Mouse (Mus musculus) midbrain, postnatal 0 days (tissue): Measurements from ENCODE around the gene Wdsub1. TPM values are rescaled to one million over a fixed set of nuclear protein-coding genes. Genes with fewer than 3 reads are reported as not detected.

Experiments used
- ATAC-seq: fragments of 200-750 bp; cut with Nextera tagmentation; 2 replicates; pipeline ENCODE4 v1.8.0; 2017; ENCODE audit warnings: moderate number of reproducible peaks, mild to moderate bottlenecking, moderate TSS enrichment, moderate library complexity; ENCODE audit not compliant: low FRiP score
- DNase-seq: peaks from one replicate; pipeline ENCODE4 v3.0.0-alpha.2; 2015; ENCODE audit warnings: low spot score
- H3K27ac ChIP-seq: fragments of 300-500 bp; sonication (generic); 2 replicates; pipeline ENCODE4 v1.5.1; 2014; ENCODE audit warnings: low read depth, mild to moderate bottlenecking, low read length, mixed read lengths
- H3K27me3 ChIP-seq: fragments of 300-500 bp; sonication (generic); 2 replicates; pipeline ENCODE4 v1.6.1; 2014; ENCODE audit warnings: low read length, control low read depth, mixed read lengths; ENCODE audit not compliant: insufficient read depth
- H3K36me3 ChIP-seq: fragments of 300-500 bp; sonication (generic); 2 replicates; pipeline ENCODE4 v1.6.1; 2014; ENCODE audit warnings: low read length, control low read depth, mixed read lengths; ENCODE audit not compliant: insufficient read depth
- H3K4me1 ChIP-seq: fragments of 300-500 bp; sonication (generic); 2 replicates; pipeline ENCODE4 v1.6.1; 2014; ENCODE audit warnings: mild to moderate bottlenecking, control low read depth, antibody characterized with exemption, low read length, mixed read lengths; ENCODE audit not compliant: insufficient read depth
- H3K4me2 ChIP-seq: fragments of 300-500 bp; sonication (generic); 2 replicates; pipeline ENCODE4 v1.6.1; 2014; ENCODE audit warnings: low read depth, mild to moderate bottlenecking, low read length, mixed read lengths; ENCODE audit not compliant: poor library complexity, severe bottlenecking
- H3K4me3 ChIP-seq: fragments of 300-500 bp; sonication (generic); 2 replicates; pipeline ENCODE4 v1.5.1; 2014; ENCODE audit warnings: low read depth, mild to moderate bottlenecking, low read length, moderate library complexity
- H3K9ac ChIP-seq: fragments of 300-500 bp; sonication (generic); replicated peaks from 2 replicates; pipeline ENCODE4 v1.6.1; 2014; ENCODE audit warnings: mild to moderate bottlenecking, low read length, moderate library complexity, mixed read lengths; ENCODE audit not compliant: poor library complexity, severe bottlenecking
- H3K9me3 ChIP-seq: fragments of 300-500 bp; sonication (generic); 2 replicates; pipeline ENCODE4 v1.6.1; 2016; ENCODE audit warnings: low read length, control low read depth
- CTCF ChIP-seq: IDR thresholded peaks from 2 replicates; pipeline ENCODE4 v1.5.1; 2016; ENCODE audit warnings: antibody characterized with exemption, mild to moderate bottlenecking
- WGBS: fragments of 180-500 bp; shearing (Covaris S2); extraction: QIAGEN DNeasy Blood & Tissue Kit; methylation state at CpG from one replicate; pipeline ENCODE4 v1.1.7; 2014; 5-methylcytosine and 5-hydroxymethylcytosine counted together
- polyA plus RNA-seq: library from polyadenylated mRNA; unstranded; fragments of >200 nt; fragmentation: Nextera tagmentation; extraction: Ambion mirVana; gene quantifications from 2 replicates; pipeline ENCODE4 v1.2.1, GENCODE M21; 2015
- total RNA-seq: library from RNA; depleted of rRNA; stranded (reverse); fragments of >200 nt; gene quantifications from 2 replicates; pipeline ENCODE4 v1.2.3, GENCODE M21; 2014

Wdsub1 gene
- total and polyA plus RNA-seq, 2 experiments from 2014 or later = 23.6 to 67.0 TPM

GRCm38 (mm10) chr2:59877335-59877734 lies 5.1 kb downstream of the Wdsub1 start:
- Histone ChIP-seq H3K27me3 (no peaks in the 10 kb centered on the region), H3K9ac (no peak overlapping the region), H3K4me1 (peaks cover 2% of the 10 kb centered on the region; the same call in 1 of the 2 replicates), H3K9me3 (no peaks in the 10 kb centered on the region), H3K36me3 (0 out of 2 replicates have a peak, but pooled peaks cover 2% of the 10 kb centered on the region), H3K4me3 (no peak overlapping the region), H3K27ac (no peak overlapping the region), H3K4me2 (no peak overlapping the region)
- no peak for TF ChIP-seq CTCF
- no peak for ATAC-seq
- DNase-seq = no peak
- 89% methylated on average over 4 of the region's 4 CpGs for WGBS

- no peaks in the 10 kb centered on the region; the same call in 1 of the 2 replicates for H3K4me1 ChIP-seq
- 88% methylated on average over 15 of the region's 15 CpGs for WGBS
- ATAC-seq = no peak
Observed at GRCm38 (mm10) chr2:59876482-59876881, 5.9 kb downstream of the Wdsub1 start.

GRCm38 (mm10) chr2:59870526-59870925 lies 11.9 kb downstream of the Wdsub1 start:
- ATAC-seq = no peak

More at GRCm38 (mm10) chr2:59876482-59876881, 5.9 kb downstream of the Wdsub1 start:
- H3K4me3 ChIP-seq = no peak overlapping the region
- H3K27ac ChIP-seq = no peak overlapping the region
- no peaks in the 10 kb centered on the region for H3K9me3 ChIP-seq
- H3K9ac ChIP-seq = no peak overlapping the region
- H3K27me3 ChIP-seq = no peaks in the 10 kb centered on the region
- 0 out of 2 replicates have a peak, but pooled peaks cover 2% of the 10 kb centered on the region for H3K36me3 ChIP-seq
- TF ChIP-seq CTCF = no peak
- DNase-seq = no peak
- H3K4me2 ChIP-seq = no peak overlapping the region

GRCm38 (mm10) chr2:59862618-59863017 lies 19.8 kb downstream of the Wdsub1 start:
- H3K9me3 ChIP-seq = no peaks in the 10 kb centered on the region

More at GRCm38 (mm10) chr2:59870526-59870925, 11.9 kb downstream of the Wdsub1 start:
- DNase-seq = no peak
- Histone ChIP-seq H3K4me2 (no peak overlapping the region), H3K4me3 (no peak overlapping the region), H3K27ac (no peak overlapping the region), H3K27me3 (no peaks in the 10 kb centered on the region), H3K4me1 (no peaks in the 10 kb centered on the region), H3K9ac (no peak overlapping the region), H3K9me3 (no peaks in the 10 kb centered on the region), H3K36me3 (0 out of 2 replicates have a peak, but pooled peaks cover 2% of the 10 kb centered on the region)
- TF ChIP-seq CTCF = no peak
- WGBS = 87% methylated on average over 6 of the region's 6 CpGs

GRCm38 (mm10) chr2:59854363-59854762 lies 28.0 kb downstream of the Wdsub1 start:
- ATAC-seq = no peak
- WGBS = 74% methylated on average over 9 of the region's 9 CpGs
- Histone ChIP-seq H3K4me1 (no peaks in the 10 kb centered on the region), H3K36me3 (no peaks in the 10 kb centered on the region), H3K4me3 (no peak overlapping the region), H3K27me3 (no peaks in the 10 kb centered on the region), H3K27ac (no peak overlapping the region), H3K9ac (no peak overlapping the region), H3K9me3 (no peaks in the 10 kb centered on the region), H3K4me2 (no peak overlapping the region)
- TF ChIP-seq CTCF = no peak
- no peak for DNase-seq

More at GRCm38 (mm10) chr2:59862618-59863017, 19.8 kb downstream of the Wdsub1 start:
- ATAC-seq (no peak), DNase-seq (no peak)
- H3K36me3 ChIP-seq = 0 out of 2 replicates have a peak, but pooled peaks cover 4% of the 10 kb centered on the region
- no peak overlapping the region for H3K4me3 ChIP-seq
- no peak overlapping the region for H3K9ac ChIP-seq
- no peaks in the 10 kb centered on the region for H3K4me1 ChIP-seq
- 98% methylated on average over 6 of the region's 6 CpGs for WGBS
- H3K27ac ChIP-seq = no peak overlapping the region
- H3K4me2 ChIP-seq = no peak overlapping the region
- no peaks in the 10 kb centered on the region for H3K27me3 ChIP-seq
- TF ChIP-seq CTCF = no peak

- no peak overlapping the region for H3K9ac ChIP-seq
- H3K4me2 ChIP-seq = no peak overlapping the region
- H3K27ac ChIP-seq = no peak overlapping the region
- DNase-seq = no peak
- H3K9me3 ChIP-seq = no peaks in the 10 kb centered on the region
- no peak overlapping the region for H3K4me3 ChIP-seq
- 88% methylated on average over 10 of the region's 10 CpGs for WGBS
- no peak for ATAC-seq
- TF ChIP-seq CTCF = no peak; the same call in 1 of the 2 replicates
- no peaks in the 10 kb centered on the region for H3K36me3 ChIP-seq
- no peaks in the 10 kb centered on the region for H3K27me3 ChIP-seq
- H3K4me1 ChIP-seq = no peaks in the 10 kb centered on the region
Observed at GRCm38 (mm10) chr2:59853543-59853942, 28.8 kb downstream of the Wdsub1 start.
